Mouse (Mus musculus): ENCODE measurements at regions not wholly inside any gene's neighbourhood (a gene's known extent, or its start where the extent isn't known, plus 50 kb on each side); places are given as distances from the start of the nearest gene placed in this dataset.
A peak's percentile ranks its signal among the peaks of the same experiment; 100 is the strongest.

- no peak for DNase-seq
Observed at GRCm38 (mm10) chr5:77483053-77483717, 75.3 kb upstream of the Igfbp7 start.

GRCm38 (mm10) chr5:77481811-77482210 is 74.0 kb upstream of the Igfbp7 start:
- DNase-seq: no peak

GRCm38 (mm10) chr5:77477794-77478193 is 70.0 kb upstream of the Igfbp7 start:
- DNase-seq: no peak

- DNase-seq: no peak
Observed at GRCm38 (mm10) chr5:77473896-77474486, 66.2 kb upstream of the Igfbp7 start.

GRCm38 (mm10) chr5:77469236-77469766 is 61.5 kb upstream of the Igfbp7 start:
- DNase-seq: no peak

- peak; percentile 76 for DNase-seq
Observed at GRCm38 (mm10) chr5:77468467-77468866, 60.6 kb upstream of the Igfbp7 start.

GRCm38 (mm10) chr5:77464851-77465548 is 57.2 kb upstream of the Igfbp7 start:
- peak; percentile 88 for DNase-seq

- DNase-seq: peak; percentile 97
Observed at GRCm38 (mm10) chr5:77459896-77460717, 52.3 kb upstream of the Igfbp7 start.
